Mouse (Mus musculus) stomach, postnatal 0 days (tissue): ENCODE results near the gene Zfpl1. TPM values are rescaled to one million over a fixed set of nuclear protein-coding genes. Genes with fewer than 3 reads are reported as not detected.

Experiments
- ATAC-seq: fragments of 200-750 bp; cut with Nextera tagmentation; 2 replicates; pipeline ENCODE4 v1.8.0; 2017; ENCODE audit not compliant: low FRiP score, low TSS enrichment
- DNase-seq: peaks from one replicate; pipeline ENCODE4 v3.0.0-alpha.2; 2016; ENCODE audit warnings: low spot score
- H3K27ac ChIP-seq: fragments of 300-500 bp; sonication (generic); replicated peaks from 2 replicates; pipeline ENCODE4 v1.5.1; 2014; ENCODE audit warnings: mild to moderate bottlenecking, control low read depth
- H3K27me3 ChIP-seq: fragments of 300-500 bp; sonication (generic); 2 replicates; pipeline ENCODE4 v1.6.1; 2014; ENCODE audit warnings: low read length; ENCODE audit not compliant: control insufficient read depth, insufficient read depth
- H3K36me3 ChIP-seq: fragments of 300-500 bp; sonication (generic); 2 replicates; pipeline ENCODE4 v1.6.1; 2014; ENCODE audit warnings: low read length, mixed read lengths; ENCODE audit not compliant: control insufficient read depth, insufficient read depth
- H3K4me1 ChIP-seq: fragments of 300-500 bp; sonication (generic); replicated peaks from 2 replicates; pipeline ENCODE4 v1.6.1; 2014; ENCODE audit warnings: antibody characterized with exemption; ENCODE audit not compliant: control insufficient read depth, insufficient read depth
- H3K4me2 ChIP-seq: fragments of 300-500 bp; sonication (generic); replicated peaks from 2 replicates; pipeline ENCODE4 v1.6.1; 2014; ENCODE audit warnings: low read depth, mild to moderate bottlenecking, control low read depth, moderate library complexity
- H3K4me3 ChIP-seq: fragments of 300-500 bp; sonication (generic); 2 replicates; pipeline ENCODE4 v1.5.1; 2014; ENCODE audit warnings: low read depth, low read length, control low read depth
- H3K9ac ChIP-seq: fragments of 300-500 bp; sonication (generic); 2 replicates; pipeline ENCODE4 v1.6.1; 2014; ENCODE audit warnings: mild to moderate bottlenecking, low read length, control low read depth, mixed read lengths
- H3K9me3 ChIP-seq: fragments of 300-500 bp; sonication (generic); 2 replicates; pipeline ENCODE4 v1.6.1; 2016; ENCODE audit warnings: low read length; ENCODE audit not compliant: control insufficient read depth
- CTCF ChIP-seq: IDR thresholded peaks from 2 replicates; pipeline ENCODE4 v1.5.1; 2016; ENCODE audit warnings: antibody characterized with exemption, low read depth, mild to moderate bottlenecking, moderate library complexity
- EP300 ChIP-seq: optimal IDR thresholded peaks from 2 replicates; pipeline ENCODE3; 2016; ENCODE audit warnings: antibody characterized with exemption
- WGBS: fragments of 180-500 bp; shearing (Covaris S2); extraction: QIAGEN DNeasy Blood & Tissue Kit; methylation state at CpG from one replicate; pipeline ENCODE4 v1.1.7; 2014; 5-methylcytosine and 5-hydroxymethylcytosine counted together
- polyA plus RNA-seq: library from polyadenylated mRNA; unstranded; fragments of >200 nt; fragmentation: Nextera tagmentation; extraction: Ambion mirVana; gene quantifications from 2 replicates; pipeline ENCODE4 v1.2.1, GENCODE M21; 2015

Gene Zfpl1
- polyA plus RNA-seq, 1 experiment from 2014 or later, result 58.4 TPM

GRCm38 (mm10) chr19:6071261-6071660 is 13.5 kb downstream of the Zfpl1 start:
- H3K4me3 ChIP-seq, result no peak overlapping the region
- TF ChIP-seq CTCF (no peak), EP300 (no peak)
- no peak overlapping the region for H3K9ac ChIP-seq
- 92% methylated on average over 19 of the region's 19 CpGs for WGBS
- H3K4me1 ChIP-seq, result peaks cover 7% of the 10 kb centered on the region
- no peaks in the 10 kb centered on the region for H3K27me3 ChIP-seq
- DNase-seq (no peak), ATAC-seq (no peak)
- H3K4me2 ChIP-seq, result no peak overlapping the region
- no peaks in the 10 kb centered on the region for H3K9me3 ChIP-seq
- no peak overlapping the region for H3K27ac ChIP-seq
- H3K36me3 ChIP-seq, result peaks cover 7% of the 10 kb centered on the region

DNA sequence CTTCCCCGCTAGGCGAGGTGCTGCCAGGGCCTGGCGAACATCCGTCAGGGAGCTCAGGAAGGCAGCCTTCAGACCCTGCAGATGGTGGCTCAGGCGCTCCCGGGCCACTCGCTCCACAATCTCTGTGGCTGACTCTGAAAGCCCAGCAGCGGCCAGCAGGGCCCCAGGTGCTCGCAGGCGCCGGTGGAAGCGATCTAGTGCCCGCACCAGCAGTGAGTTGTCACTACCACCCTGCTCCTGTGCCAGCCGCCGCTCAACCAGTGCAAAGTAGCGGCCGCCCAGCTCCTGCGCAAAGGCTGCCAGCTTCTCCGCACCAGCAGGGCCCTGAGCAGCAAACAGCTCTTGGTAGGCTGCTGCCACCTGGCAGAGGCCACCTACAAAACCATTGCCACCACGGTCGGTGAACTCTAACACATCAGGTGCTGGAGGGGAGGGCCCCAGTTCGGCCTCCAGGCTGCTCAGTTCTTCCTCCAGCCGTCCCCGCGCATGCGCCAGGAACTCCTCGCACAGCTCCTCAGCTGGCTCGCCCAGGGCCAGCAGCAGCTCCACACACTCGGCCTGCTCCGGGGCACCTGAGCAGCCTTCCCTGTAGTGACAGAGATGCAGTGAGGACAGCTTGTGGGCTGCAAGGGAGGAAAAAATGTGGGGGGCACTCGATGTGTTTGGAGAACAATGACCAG is 14.0 kb downstream of the Zfpl1 start:
- ATAC-seq, result no peak
- H3K36me3 ChIP-seq, result peaks cover 7% of the 10 kb centered on the region

DNA sequence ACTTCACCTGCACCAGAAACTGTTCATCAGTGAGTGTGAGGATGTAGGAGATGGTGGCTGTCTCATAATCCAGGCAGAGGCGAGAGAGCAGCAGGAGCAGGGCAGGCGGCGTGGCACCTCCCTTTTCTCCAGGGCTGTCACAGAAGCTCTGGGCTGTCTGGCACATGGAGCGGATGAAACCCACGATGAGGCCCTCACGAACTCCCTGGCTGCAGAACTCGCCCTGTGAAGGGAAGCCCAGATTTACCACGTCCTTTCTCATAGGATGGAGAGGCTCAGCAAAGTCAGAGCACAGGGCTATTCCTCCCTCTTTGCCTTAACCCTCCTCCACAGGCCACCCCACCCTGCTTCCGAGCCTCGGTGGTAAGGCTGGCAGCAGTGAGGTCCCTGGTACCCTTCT is 14.9 kb downstream of the Zfpl1 start:
- no peak for DNase-seq
- Histone ChIP-seq H3K4me1 (peaks cover 5% of the 10 kb centered on the region; the same call in 1 of the 2 replicates), H3K4me3 (no peak overlapping the region), H3K36me3 (peaks cover 7% of the 10 kb centered on the region), H3K9me3 (no peaks in the 10 kb centered on the region), H3K4me2 (no peak overlapping the region), H3K27me3 (no peaks in the 10 kb centered on the region), H3K27ac (no peak overlapping the region), H3K9ac (no peak overlapping the region)
- TF ChIP-seq EP300 (no peak), CTCF (no peak)
- 90% methylated on average over 10 of the region's 10 CpGs for WGBS
- no peak for ATAC-seq

More for the DNA sequence above, 14.0 kb downstream of the Zfpl1 start:
- Histone ChIP-seq H3K27me3 (no peaks in the 10 kb centered on the region), H3K4me3 (no peak overlapping the region), H3K9me3 (no peaks in the 10 kb centered on the region), H3K4me2 (no peak overlapping the region), H3K27ac (no peak overlapping the region), H3K9ac (no peak overlapping the region), H3K4me1 (peaks cover 5% of the 10 kb centered on the region; the same call in 1 of the 2 replicates)
- 91% methylated on average over 31 of the region's 31 CpGs for WGBS
- DNase-seq, result no peak
- no peak for TF ChIP-seq CTCF
- TF ChIP-seq EP300, result no peak

DNA sequence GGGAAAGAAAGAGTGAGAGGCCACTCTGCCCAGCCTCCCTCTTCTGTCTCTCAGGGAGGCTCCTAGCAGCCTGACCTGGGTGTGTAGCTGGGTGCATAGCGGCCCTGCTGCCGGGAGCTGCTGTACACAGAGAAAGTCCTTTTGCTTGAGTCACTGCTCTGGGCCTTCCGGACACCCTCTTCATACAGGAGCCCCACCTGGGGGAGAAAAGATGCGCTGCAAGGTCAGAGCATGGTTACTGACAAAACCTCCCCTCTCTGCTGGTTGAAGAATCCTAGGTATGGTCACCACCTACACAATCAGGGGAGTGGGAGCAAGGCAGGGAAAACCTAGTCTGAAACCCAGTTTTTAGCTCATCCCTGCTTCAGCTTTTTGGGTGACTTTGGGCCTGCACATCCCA is 15.8 kb downstream of the Zfpl1 start:
- no peak overlapping the region for H3K4me2 ChIP-seq
- no peak overlapping the region for H3K4me3 ChIP-seq
- H3K4me1 ChIP-seq, result peaks cover 5% of the 10 kb centered on the region; the same call in 1 of the 2 replicates
- ATAC-seq (no peak), DNase-seq (no peak)
- no peak overlapping the region for H3K9ac ChIP-seq
- peaks cover 7% of the 10 kb centered on the region for H3K36me3 ChIP-seq
- 46% methylated on average over 4 of the region's 4 CpGs for WGBS
- H3K9me3 ChIP-seq, result no peaks in the 10 kb centered on the region
- no peaks in the 10 kb centered on the region for H3K27me3 ChIP-seq
- 0 out of 2 replicates have a peak, but pooled peaks have one; percentile 24 for TF ChIP-seq CTCF
- TF ChIP-seq EP300, result no peak
- no peak overlapping the region for H3K27ac ChIP-seq

DNA sequence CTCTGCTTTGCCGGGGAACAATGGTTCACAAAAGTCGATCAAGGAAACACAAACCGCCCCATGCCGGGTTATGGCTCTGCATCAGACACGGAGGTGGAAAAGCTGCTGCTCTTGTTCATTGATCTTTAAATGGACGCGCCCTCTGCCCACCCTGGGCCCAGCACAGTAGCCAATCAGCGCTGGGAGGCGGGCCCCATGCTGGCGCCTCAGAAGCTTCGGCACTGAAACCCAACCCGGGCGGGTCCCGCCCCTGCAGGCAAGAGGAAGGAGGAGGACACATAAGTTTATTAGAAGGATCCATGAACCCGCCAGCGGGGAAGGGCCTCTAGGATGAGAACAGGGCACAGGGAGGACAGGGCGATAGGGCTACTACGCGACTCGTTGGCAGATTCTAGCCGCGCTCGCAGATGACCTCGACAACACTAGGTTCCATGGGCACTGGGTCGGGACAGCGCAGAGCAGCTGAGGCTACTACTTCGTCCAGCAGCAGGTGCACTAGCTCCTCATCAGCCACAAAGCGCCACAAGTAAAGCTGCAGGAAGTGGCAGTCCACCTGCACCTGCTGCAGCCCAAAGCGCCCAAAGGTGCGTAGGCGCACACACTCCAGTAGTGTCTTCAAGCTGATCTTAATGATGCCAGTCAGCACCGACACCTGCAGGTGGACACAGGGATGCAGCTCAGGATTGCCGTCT is 16.9 kb downstream of the Zfpl1 start, which contains the start of gene Tm7sf2:
TSS of gene Tm7sf2 (minus strand) at position 650 of the 692 bp plus-strand sequence.
- 8% methylated on average over 33 of the region's 33 CpGs for WGBS
- Histone ChIP-seq H3K4me1 (peaks cover 5% of the 10 kb centered on the region; the same call in 1 of the 2 replicates), H3K9ac (peak within 1 kb of the TSS; percentile 50), H3K27me3 (no peaks in the 10 kb centered on the region), H3K4me3 (peak within 1 kb of the TSS; percentile 31), H3K27ac (peak within 1 kb of the TSS; percentile 56), H3K36me3 (peaks cover 5% of the 10 kb centered on the region), H3K4me2 (peak within 1 kb of the TSS; percentile 76), H3K9me3 (no peaks in the 10 kb centered on the region)
- TF ChIP-seq EP300 (no peak), CTCF (peak; percentile 27; the same call in 1 of the 2 replicates)
- DNase-seq, result peak; percentile 95
- peak; percentile 90 for ATAC-seq
